Mouse (Mus musculus) lung, adult 2 months (tissue): ENCODE measurements at regions not wholly inside any gene's neighbourhood (a gene's known extent, or its start where the extent isn't known, plus 50 kb on each side); places are given as distances from the start of the nearest gene placed in this dataset.

ENCODE experiments used
- CTCF ChIP-seq: fragments of 200-500 bp; IDR thresholded peaks from 2 replicates; pipeline ENCODE4 v1.5.1; 2011; ENCODE audit warnings: mild to moderate bottlenecking, low read length, control low read depth; ENCODE audit not compliant: insufficient read depth
- POLR2A ChIP-seq: fragments of 200-500 bp; IDR thresholded peaks from 2 replicates; pipeline ENCODE4 v1.6.1; 2011; ENCODE audit warnings: low read depth, mild to moderate bottlenecking, control low read depth, low read length, borderline replicate concordance; ENCODE audit errors: extremely low read depth

DNA sequence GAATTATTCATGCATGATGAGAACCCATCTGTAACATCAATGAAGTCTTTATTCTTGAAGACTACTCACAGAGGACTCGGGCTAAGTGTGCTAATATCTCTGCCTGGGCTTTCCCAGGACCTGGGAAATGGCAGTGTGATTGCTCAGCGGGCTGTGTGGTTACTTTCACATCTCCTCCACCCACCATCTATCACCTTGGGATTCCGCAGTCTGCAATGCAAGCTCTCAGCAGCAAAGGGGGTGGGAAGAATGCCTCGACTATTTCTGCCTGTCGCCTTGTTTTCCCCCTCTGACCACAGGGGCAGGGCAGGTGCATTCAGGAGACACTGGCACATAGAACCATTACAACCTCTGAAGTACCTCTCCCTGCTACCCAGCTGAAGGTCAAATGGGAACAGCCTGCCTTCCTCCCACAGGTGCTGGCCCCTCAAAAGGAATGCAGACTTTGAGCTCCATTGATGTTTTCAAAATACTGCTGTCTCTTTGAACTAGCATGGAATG lies 319.9 kb downstream of the Sox4 start:
- TF ChIP-seq CTCF (no peak), POLR2A (no peak)
